Mouse (Mus musculus): ENCODE results near the gene Ugt2b1.
"Not testable (repeated sequence)": the region's sequence is repeated elsewhere in the genome, so short reads cannot be mapped to it uniquely, and the experiment has no call there.

Ugt2b1 gene

GRCm38 (mm10) chr5:86926426-86926825, at the start of gene Ugt2b1:
TSS of gene Ugt2b1 (minus strand) at chr5:86926530.
- DNase-seq (ENCODE audit: low read depth, low spot score): no peak

DNA sequence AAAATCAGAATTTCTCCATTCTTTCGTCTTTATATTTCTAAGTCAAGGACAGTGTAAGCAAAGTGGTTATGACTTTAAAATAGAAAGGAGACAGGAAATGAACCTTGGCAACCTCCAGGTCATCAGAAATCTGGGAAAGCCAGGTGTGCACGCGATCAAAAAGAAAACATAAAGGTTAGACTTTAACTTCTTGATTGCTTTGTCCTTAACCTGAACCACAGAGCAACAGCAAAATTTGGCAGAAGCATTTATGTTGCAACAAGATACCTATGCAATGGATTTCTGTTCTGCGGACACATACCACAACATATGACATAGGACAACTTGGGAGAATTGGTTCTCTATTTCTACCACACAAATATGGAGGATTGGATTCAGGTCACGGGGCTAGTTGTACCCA, 40.9 kb upstream of the Ugt2b1 start:
- DNase-seq (ENCODE audit: low read depth, low spot score): not testable (repeated sequence)

DNA sequence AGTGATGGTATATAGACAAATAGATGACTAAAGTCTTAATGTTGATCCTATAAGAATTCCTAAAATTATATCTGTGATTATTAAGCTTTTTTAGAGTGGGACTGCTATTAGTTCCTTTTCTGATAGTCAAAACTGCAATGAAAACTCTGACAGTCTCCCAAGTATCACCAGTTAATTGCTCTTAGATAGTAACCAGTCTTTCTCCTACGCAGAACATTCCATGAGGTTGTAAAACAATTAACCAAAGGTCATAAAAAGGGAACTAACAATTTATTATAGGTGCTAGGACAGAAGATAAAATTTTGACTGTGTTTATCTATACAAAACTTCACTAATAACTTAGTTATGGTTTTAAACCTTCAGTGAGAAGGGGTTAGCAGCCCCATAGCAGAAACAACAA, 36.5 kb upstream of the Ugt2b1 start:
- not testable (repeated sequence) for DNase-seq (ENCODE audit: low read depth, low spot score)

- no peak for DNase-seq (ENCODE audit: low read depth, low spot score)
These were observed 35.4 kb upstream of the Ugt2b1 start for GRCm38 (mm10) chr5:86961587-86962358.

GRCm38 (mm10) chr5:86960504-86960903, 34.2 kb upstream of the Ugt2b1 start:
- DNase-seq (ENCODE audit: low read depth, low spot score): no peak

GRCm38 (mm10) chr5:86942111-86942510, 15.8 kb upstream of the Ugt2b1 start:
- DNase-seq (ENCODE audit: low read depth, low spot score): no peak

- DNase-seq (ENCODE audit: low read depth, low spot score): no peak
These were observed 5.6 kb downstream of the Ugt2b1 start for GRCm38 (mm10) chr5:86920661-86921233.

DNA sequence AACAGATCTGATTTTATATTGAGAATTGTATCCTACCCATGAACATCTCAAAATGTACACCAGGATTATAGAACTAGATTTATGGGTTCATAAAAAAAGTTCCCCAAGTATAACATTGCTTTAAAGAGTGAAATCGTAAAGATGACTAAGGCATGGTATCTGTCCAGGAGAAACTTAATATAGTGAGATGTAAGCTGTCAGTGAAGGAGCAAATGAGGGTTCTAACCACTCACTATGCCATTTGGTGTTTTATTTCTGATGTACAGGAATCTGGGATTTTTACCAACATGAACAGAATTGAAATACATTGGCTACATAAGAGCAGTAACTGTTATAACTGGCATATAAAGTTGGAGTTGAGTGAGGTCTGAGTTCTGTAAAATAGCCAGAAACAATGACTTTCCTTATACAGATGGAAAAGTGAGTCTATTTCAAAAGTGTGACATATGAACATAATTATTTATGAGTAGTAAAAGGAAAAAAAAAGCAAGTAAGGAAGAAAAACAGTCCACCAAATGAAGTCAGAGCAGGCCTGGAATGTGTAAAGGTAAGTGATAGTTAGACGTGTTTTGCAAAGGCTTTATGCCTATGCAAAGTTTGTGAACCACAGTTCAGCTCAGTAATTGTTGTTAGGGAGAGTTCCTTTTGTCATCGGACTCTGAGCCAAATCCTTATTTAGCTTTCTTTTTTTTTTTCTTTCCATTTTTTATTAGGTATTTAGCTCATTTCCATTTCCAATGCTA, 14.8 kb downstream of the Ugt2b1 start:
- DNase-seq (ENCODE audit: low read depth, low spot score): no peak

DNA sequence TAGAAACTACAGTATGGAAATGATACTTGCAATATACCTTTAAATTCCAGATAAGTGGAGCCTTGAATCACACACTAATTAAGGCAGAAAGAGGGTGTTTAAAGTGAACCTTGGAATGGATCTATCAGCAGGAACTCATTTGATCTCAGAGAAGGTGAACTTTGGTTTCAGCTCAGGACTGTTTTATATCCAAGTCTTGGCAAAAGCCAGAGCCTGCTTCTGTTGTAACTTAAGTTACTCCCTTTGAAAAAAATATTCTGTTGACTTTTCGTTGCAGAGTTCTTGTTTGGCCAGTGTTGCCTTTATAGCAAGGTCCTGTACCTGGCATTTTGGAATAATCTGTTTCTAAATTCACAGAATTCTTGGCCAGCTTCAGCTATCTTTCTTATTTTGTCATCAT, 15.6 kb downstream of the Ugt2b1 start:
- DNase-seq (ENCODE audit: low read depth, low spot score): no peak

DNA sequence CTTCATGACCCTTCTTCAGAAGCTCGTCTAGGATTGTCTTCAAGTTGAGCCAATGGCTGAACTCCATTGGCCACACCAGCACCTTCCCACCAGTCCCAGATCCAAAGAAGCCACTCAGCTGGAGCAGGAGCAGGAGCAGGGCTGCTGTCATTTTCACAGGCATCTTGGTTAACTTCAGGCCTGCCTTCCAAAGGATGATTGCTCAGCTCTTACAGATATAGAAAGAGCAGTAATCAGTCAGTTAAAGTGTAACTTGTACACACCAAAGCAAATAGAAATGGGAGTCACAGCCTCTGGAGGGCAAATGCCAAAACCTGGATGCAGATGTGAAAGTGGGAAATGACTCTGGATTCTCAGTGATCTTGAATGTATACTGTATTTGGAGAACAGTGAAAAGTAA, 19.6 kb downstream of the Ugt2b1 start, which contains the start of gene Ugt2b34:
Ugt2b34 (minus strand) TSS at position 180 of the 400 bp plus-strand sequence.
- DNase-seq (ENCODE audit: low read depth, low spot score): no peak

DNA sequence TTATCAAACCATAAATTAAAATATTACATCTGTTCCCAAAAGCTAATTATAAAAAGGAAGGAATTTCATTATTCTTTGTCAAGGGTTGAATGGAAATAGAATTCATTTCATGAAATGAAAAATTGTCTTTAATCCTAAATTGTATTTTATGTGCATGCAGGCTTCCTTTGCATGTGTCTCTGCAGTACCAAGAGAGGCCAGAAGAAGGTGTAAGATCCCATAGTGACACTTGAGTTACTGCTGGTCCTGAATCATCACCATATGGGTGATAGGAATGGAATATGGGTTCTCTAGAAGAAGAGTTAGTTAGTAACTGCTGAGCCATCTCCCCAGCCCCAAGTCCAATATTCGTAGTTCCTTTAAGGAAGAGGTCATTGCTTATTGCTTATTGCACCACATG, 36.4 kb downstream of the Ugt2b1 start:
- DNase-seq (ENCODE audit: low read depth, low spot score): no peak

- no peak for DNase-seq (ENCODE audit: low read depth, low spot score)
These were observed 37.9 kb downstream of the Ugt2b1 start for GRCm38 (mm10) chr5:86888420-86888819.

DNA sequence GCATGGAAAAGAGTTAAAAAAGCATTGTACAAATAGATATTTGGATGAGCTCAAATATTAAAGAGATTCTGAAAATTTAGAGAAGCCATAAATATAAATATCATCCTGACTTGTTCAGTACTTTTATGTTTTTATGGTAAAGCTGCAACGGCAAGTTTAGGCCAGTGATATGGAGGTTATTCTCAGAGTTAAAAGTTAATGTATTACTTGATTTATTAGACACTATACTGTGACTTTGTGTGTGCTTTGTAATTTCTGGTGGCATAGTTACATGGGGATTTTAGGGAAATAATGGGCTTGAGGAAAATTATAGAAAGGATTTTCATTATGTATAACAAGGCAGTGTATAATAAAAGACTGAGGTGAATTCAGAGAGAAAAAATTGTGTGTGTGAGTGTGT, 39.2 kb downstream of the Ugt2b1 start:
- DNase-seq (ENCODE audit: low read depth, low spot score): no peak

- no peak for DNase-seq (ENCODE audit: low read depth, low spot score)
These were observed 39.7 kb downstream of the Ugt2b1 start for GRCm38 (mm10) chr5:86886620-86887019.

DNA sequence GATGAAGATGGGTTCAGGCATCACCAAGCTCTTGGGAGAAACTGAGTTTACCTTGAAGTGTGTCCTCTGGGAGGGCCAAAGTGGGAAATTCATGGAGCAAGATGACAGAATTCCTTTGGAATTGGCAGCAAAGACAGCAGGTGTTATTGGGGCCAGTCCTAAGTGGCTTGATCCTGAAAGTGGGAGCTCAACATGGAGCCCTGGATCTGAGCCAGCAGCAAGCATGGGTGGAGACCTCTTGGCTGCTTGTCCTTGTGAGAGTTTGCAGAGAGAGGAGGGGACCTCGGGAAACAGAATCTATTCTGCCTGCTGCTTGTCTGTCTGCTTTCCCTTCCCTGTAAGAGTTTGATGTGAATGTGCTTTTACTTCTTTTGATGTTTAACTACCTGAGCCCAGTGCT, 54.5 kb downstream of the Ugt2b1 start:
- DNase-seq (ENCODE audit: low read depth, low spot score): no peak

Data from R1 (cell line).